In genomic region chr15:64009596-64009995, GRCm38 (mm10) we compare ENCODE assay signal across 25 mouse cellular contexts.
"Had no signal": no experiment of that assay in that cellular context is flagged by ENCODE, and none has a peak within 500 bp of the region (broad histone marks: within the 10 kb centered on the region; RNA-seq: fewer than 3 reads in every experiment).

No protein-coding gene starts in this region.

- DNase-seq: gastrocnemius, postnatal 14 days; heart, postnatal 14 days; heart, postnatal 4 days; kidney, adult 18-20 months; kidney, adult 8-10 months; kidney, postnatal 10 days; kidney, postnatal 25 days; kidney, postnatal 4 days; liver; liver, embryonic 13.5 days had no signal

- H3K4me3 ChIP-seq: heart, embryonic 13.5 days; heart, embryonic 15.5 days; hindbrain, embryonic 10.5 days; hindbrain, embryonic 12.5 days; intestine, embryonic 15.5 days; layer of hippocampus, adult 2 months; left cerebral cortex, adult 2 months; limb, embryonic 10.5 days; limb, embryonic 12.5 days; liver, embryonic 13.5 days had no signal

- H3K9me3 ChIP-seq: heart, embryonic 13.5 days; heart, embryonic 15.5 days; hindbrain, embryonic 10.5 days; hindbrain, embryonic 12.5 days; intestine, embryonic 15.5 days; limb, embryonic 10.5 days; limb, embryonic 12.5 days; liver, embryonic 13.5 days had no signal

- H3K27ac ChIP-seq: heart, embryonic 13.5 days; heart, embryonic 15.5 days; hindbrain, embryonic 10.5 days; hindbrain, embryonic 12.5 days; hindbrain, embryonic 14.5 days; intestine, embryonic 15.5 days; layer of hippocampus, adult 2 months; left cerebral cortex, adult 2 months; limb, embryonic 10.5 days; limb, embryonic 12.5 days; liver, embryonic 13.5 days had no signal

- H3K36me3 ChIP-seq: heart, embryonic 15.5 days; hindbrain, embryonic 12.5 days; intestine, embryonic 15.5 days; limb, embryonic 10.5 days; limb, embryonic 12.5 days; liver, embryonic 13.5 days had no signal

- ATAC-seq: hindbrain, embryonic 16.5 days; inflammation-experienced regulatory T-cells, adult 6 months; intestine, embryonic 15.5 days; intestine, postnatal 0 days had no signal

- H3K9ac ChIP-seq: heart, embryonic 13.5 days; heart, embryonic 15.5 days; hindbrain, embryonic 12.5 days; hindbrain, embryonic 14.5 days; intestine, embryonic 15.5 days; limb, embryonic 12.5 days; liver, embryonic 13.5 days had no signal

- H3K4me2 ChIP-seq: heart, embryonic 11.5 days; heart, embryonic 13.5 days; heart, embryonic 15.5 days; hindbrain, embryonic 12.5 days; hindbrain, embryonic 14.5 days; intestine, embryonic 15.5 days; limb, embryonic 12.5 days; liver, embryonic 11.5 days; liver, embryonic 13.5 days had no signal

- H3K27me3 ChIP-seq: heart, embryonic 13.5 days; heart, embryonic 15.5 days; hindbrain, embryonic 12.5 days; intestine, embryonic 15.5 days; limb, embryonic 12.5 days; liver, embryonic 13.5 days had no signal
